Mouse (Mus musculus): Measurements from ENCODE around the gene Sh3pxd2b. TPM values are rescaled to one million over a fixed set of nuclear protein-coding genes. Genes with fewer than 3 reads are reported as not detected.

Gene Sh3pxd2b
- total RNA-seq, 2 experiments from 2014 or later, result 12.4 to 15.3 TPM

GRCm38 (mm10) chr11:32456356-32456755 is 108.7 kb downstream of the Sh3pxd2b start:
- no peak for DNase-seq (ENCODE audit: low spot score in 2 of 2)
- intact Hi-C loops (cut with DNase I), result loop anchor here (5.0 kb wide), 1 partner anchor 61 kb away; no protein-coding TSS in a partner anchor

- DNase-seq (ENCODE audit: low spot score in 2 of 2), result no peak
- intact Hi-C loops (cut with DNase I), result no loop called here
Measured at GRCm38 (mm10) chr11:32464282-32464681, 116.7 kb downstream of the Sh3pxd2b start.

- DNase-seq (ENCODE audit: low spot score in 2 of 2), result peak in 1 of 2 experiments; percentile 58
- intact Hi-C loops (cut with DNase I), result no loop called here
Measured at GRCm38 (mm10) chr11:32471925-32472324, 124.3 kb downstream of the Sh3pxd2b start.

- no peak for DNase-seq (ENCODE audit: low spot score in 2 of 2)
- intact Hi-C loops (cut with DNase I), result no loop called here
Measured at GRCm38 (mm10) chr11:32474725-32475124, 127.1 kb downstream of the Sh3pxd2b start.

- no peak for DNase-seq (ENCODE audit: low spot score in 2 of 2)
- intact Hi-C loops (cut with DNase I), result no loop called here
Measured at GRCm38 (mm10) chr11:32475487-32476236, 128.0 kb downstream of the Sh3pxd2b start.

Other genes with a start within 250 kb of the Sh3pxd2b start
- not detected for gene Il9r, start 147.5 kb upstream of the Sh3pxd2b start, total RNA-seq (2021)
- gene Snrnp25, start 142.4 kb upstream of the Sh3pxd2b start, total RNA-seq (2021), result 10 to 100 TPM; 23.7 to 23.9 TPM
- gene Rhbdf1, start 125.5 kb upstream of the Sh3pxd2b start, total RNA-seq (2021), result 10 to 100 TPM; 13.5 to 15.7 TPM
- 10 to 100 TPM; 20.0 to 20.8 TPM for gene Mpg, start 121.3 kb upstream of the Sh3pxd2b start, total RNA-seq (2021)
- gene Nprl3, start 80.1 kb upstream of the Sh3pxd2b start, total RNA-seq (2021), result 10 to 100 TPM; 42.5 to 50.0 TPM
- not detected for gene Hba-x, start 71.4 kb upstream of the Sh3pxd2b start, total RNA-seq (2021)
- gene Hba-a1, start 64.3 kb upstream of the Sh3pxd2b start, total RNA-seq (2021), result 100 to 1,000 TPM; 501 to 528 TPM
- gene Hbq1b, start 60.9 kb upstream of the Sh3pxd2b start, total RNA-seq (2021), result under 1 TPM in 1 of 2 experiments, not detected in 1; 0.73 TPM
- gene Hba-a2, start 51.3 kb upstream of the Sh3pxd2b start, total RNA-seq (2021), result 100 to 1,000 TPM; 427 to 477 TPM
- 1 to 10 TPM in 1 of 2 experiments, not detected in 1; 1.4 TPM for gene Hbq1a, start 47.8 kb upstream of the Sh3pxd2b start, total RNA-seq (2021)
- 10 to 100 TPM; 52.9 to 65.0 TPM for gene Ubtd2, start 107.5 kb downstream of the Sh3pxd2b start, total RNA-seq (2021)
- 1 to 10 TPM; 1.6 to 1.7 TPM for gene Efcab9, start 184.3 kb downstream of the Sh3pxd2b start, total RNA-seq (2021)
- 1 to 10 TPM; 5.5 to 6.6 TPM for gene Stk10, start 185.5 kb downstream of the Sh3pxd2b start, total RNA-seq (2021)